11 mouse cellular contexts compared by ENCODE assay signal in genomic region chr3:115711393-115711792, GRCm38 (mm10). TPM values are rescaled to one million over a fixed set of nuclear protein-coding genes. Genes with fewer than 3 reads are reported as not detected.
DNase-seq lines count a peak whose midpoint lies in the region; ATAC-seq lines count a peak whose summit lies in the region.
"Had no signal": no experiment of that assay in that cellular context is flagged by ENCODE, and none has a peak within 500 bp of the region (broad histone marks: within the 10 kb centered on the region; RNA-seq: fewer than 3 reads in every experiment).

No protein-coding gene starts in this region.

- no peak for ATAC-seq in kidney, embryonic 14.5 days (ENCODE audit: low FRiP score, low TSS enrichment)
- no peak for ATAC-seq in forebrain, embryonic 16.5 days
- ATAC-seq in inflammation-experienced regulatory T-cells, adult 6 months, result peak; percentile 2
- no peak for ATAC-seq in midbrain, embryonic 15.5 days (replicated peaks)

- WGBS in kidney, embryonic 14.5 days, result 79% methylated on average over 3 of the region's 3 CpGs
- 81% methylated on average over 3 of the region's 3 CpGs for WGBS in forebrain, embryonic 16.5 days
- 88% methylated on average over 3 of the region's 3 CpGs for WGBS in midbrain, embryonic 15.5 days

- H3K4me2 ChIP-seq in kidney, embryonic 14.5 days (replicated peaks; ENCODE audit: low read depth, low read length), result peak overlapping the region; percentile 17
- peak overlapping the region; percentile 8; the same call in 1 of the 2 replicates for H3K4me2 ChIP-seq in forebrain, embryonic 16.5 days (ENCODE audit: low read length)
- H3K4me2 ChIP-seq in midbrain, embryonic 15.5 days, result peak overlapping the region; percentile 92

- H3K4me3 ChIP-seq in kidney, embryonic 14.5 days (ENCODE audit: low read length), result no peak overlapping the region
- no peak overlapping the region for H3K4me3 ChIP-seq in forebrain, embryonic 16.5 days (replicated peaks; ENCODE audit: low read length)
- no peak overlapping the region for H3K4me3 ChIP-seq in midbrain, embryonic 15.5 days

- H3K36me3 ChIP-seq in kidney, embryonic 14.5 days (ENCODE audit: control insufficient read depth, insufficient read depth, low read length), result no peaks in the 10 kb centered on the region
- no peaks in the 10 kb centered on the region for H3K36me3 ChIP-seq in forebrain, embryonic 16.5 days (ENCODE audit: control insufficient read depth, insufficient read depth)
- H3K36me3 ChIP-seq in midbrain, embryonic 15.5 days (replicated peaks), result no peaks in the 10 kb centered on the region

- DNase-seq in kidney, adult 9 months, result no peak
- no peak for DNase-seq in frontal cortex, adult 2 months (ENCODE audit: extremely low spot score in 1 of 2, low spot score in 1 of 2)
- no peak for DNase-seq in Muller cell, postnatal 12 days (ENCODE audit: inconsistent ontology term)
- DNase-seq in spleen, adult 18-20 months, result no peak
- DNase-seq: cerebellum, postnatal 36 days; layer of hippocampus, adult 9-11 months; right cerebral cortex, adult 18-20 months had no signal

- no peaks in the 10 kb centered on the region for H3K9me3 ChIP-seq in kidney, embryonic 14.5 days (ENCODE audit: control insufficient read depth, low read length)
- H3K9me3 ChIP-seq in forebrain, embryonic 16.5 days (ENCODE audit: control insufficient read depth, low read length), result no peaks in the 10 kb centered on the region
- H3K9me3 ChIP-seq in midbrain, embryonic 15.5 days, result no peaks in the 10 kb centered on the region

- no peak overlapping the region for H3K9ac ChIP-seq in kidney, embryonic 14.5 days (ENCODE audit: low read depth, low read length)
- no peak overlapping the region for H3K9ac ChIP-seq in forebrain, embryonic 16.5 days (replicated peaks; ENCODE audit: low read depth, low read length)
- no peak overlapping the region for H3K9ac ChIP-seq in midbrain, embryonic 15.5 days

- peaks cover 7% of the 10 kb centered on the region; the same call in 1 of the 2 replicates for H3K27me3 ChIP-seq in kidney, embryonic 14.5 days (ENCODE audit: control insufficient read depth, insufficient read depth, low read length)
- H3K27me3 ChIP-seq in forebrain, embryonic 16.5 days (replicated peaks; ENCODE audit: control insufficient read depth, insufficient read depth, low read length), result no peaks in the 10 kb centered on the region
- H3K27me3 ChIP-seq in midbrain, embryonic 15.5 days (replicated peaks), result 0 out of 2 replicates have a peak, but pooled peaks cover 7% of the 10 kb centered on the region

- peaks cover 8% of the 10 kb centered on the region; the same call in 1 of the 2 replicates for H3K4me1 ChIP-seq in kidney, embryonic 14.5 days (ENCODE audit: control insufficient read depth, insufficient read depth, low read length)
- H3K4me1 ChIP-seq in forebrain, embryonic 16.5 days (replicated peaks; ENCODE audit: control insufficient read depth, insufficient read depth, low read length), result peaks cover 10% of the 10 kb centered on the region
- H3K4me1 ChIP-seq in midbrain, embryonic 15.5 days, result peaks cover 22% of the 10 kb centered on the region

- no peak overlapping the region for H3K27ac ChIP-seq in kidney, embryonic 14.5 days (ENCODE audit: low read depth, low read length)
- no peak overlapping the region for H3K27ac ChIP-seq in forebrain, embryonic 16.5 days (ENCODE audit: low read length)
- no peak overlapping the region for H3K27ac ChIP-seq in midbrain, embryonic 15.5 days

RNA-seq across cellular contexts. Expression of gene S1pr1, which starts 3.5 kb away (rescaled TPM):
- polyA plus RNA-seq in kidney, embryonic 14.5 days (2014; fragmentation: Nextera tagmentation; extraction: Ambion mirVana), result 10.4 and 11.1 TPM in 2 replicates
- polyA plus RNA-seq in forebrain, embryonic 16.5 days (2015; fragmentation: Nextera tagmentation; extraction: Ambion mirVana), result 26.4 and 35.0 TPM in 2 replicates
- 100 to 1,000 TPM; 148 to 162 (median 162) TPM for polyA plus RNA-seq in inflammation-experienced regulatory T-cells, adult 6 months (2017; shearing (Covaris generic))
- polyA plus RNA-seq in midbrain, embryonic 15.5 days (2015; fragmentation: Nextera tagmentation; extraction: Ambion mirVana), result 27.7 TPM in 2 replicates
- polyA plus RNA-seq in frontal cortex, adult 2 months (2012; rRNA removed), result 159 and 175 TPM in 2 replicates

Comparison
In these comparisons a context has a peak if more than half of its experiments do, and no peak if none do; other contexts are left out.
1. H3K4me2 ChIP-seq: peak in every context shown above with its lines; median percentile 92 in midbrain, embryonic 15.5 days; 17 in kidney, embryonic 14.5 days; 8 in forebrain, embryonic 16.5 days.